Mouse (Mus musculus): Measurements from ENCODE around the gene Shisa5.

GRCm38 (mm10) chr9:109084922-109085321, 46.6 kb downstream of the Shisa5 start:
- no peak for TF ChIP-seq CTCF (IDR thresholded peaks at IDR 0.05; ENCODE audit: borderline replicate concordance, insufficient read depth, low read length)
- no peak for TF ChIP-seq POLR2A (IDR thresholded peaks at IDR 0.05; ENCODE audit: low read depth, low read length)

Data from embryonic fibroblast, embryonic 13.5 days (primary cell).